Mouse (Mus musculus): ENCODE measurements around the gene Tada2b.

Tada2b gene

GRCm38 (mm10) chr5:36446166-36446890, 37.8 kb downstream of the Tada2b start:
- DNase-seq (ENCODE audit: low spot score): no peak

GRCm38 (mm10) chr5:36445028-36445427, 39.1 kb downstream of the Tada2b start:
- DNase-seq (ENCODE audit: low spot score): peak; percentile 20

- no peak for DNase-seq (ENCODE audit: low spot score)
Observed at GRCm38 (mm10) chr5:36444611-36445010, 39.5 kb downstream of the Tada2b start.

GRCm38 (mm10) chr5:36440741-36441140, 43.3 kb downstream of the Tada2b start:
- no peak for DNase-seq (ENCODE audit: low spot score)

- no peak for DNase-seq (ENCODE audit: low spot score)
Observed at GRCm38 (mm10) chr5:36436858-36437257, 47.2 kb downstream of the Tada2b start.

GRCm38 (mm10) chr5:36434398-36434967, 49.6 kb downstream of the Tada2b start:
- no peak for DNase-seq (ENCODE audit: low spot score)

GRCm38 (mm10) chr5:36431711-36432110, 52.4 kb downstream of the Tada2b start:
- DNase-seq (ENCODE audit: low spot score): no peak

GRCm38 (mm10) chr5:36429551-36429950, 54.5 kb downstream of the Tada2b start:
- no peak for DNase-seq (ENCODE audit: low spot score)

GRCm38 (mm10) chr5:36427831-36428230, 56.3 kb downstream of the Tada2b start:
- DNase-seq (ENCODE audit: low spot score): no peak

- DNase-seq (ENCODE audit: low spot score): no peak
Observed at GRCm38 (mm10) chr5:36426404-36426803, 57.7 kb downstream of the Tada2b start.

- no peak for DNase-seq (ENCODE audit: low spot score)
Observed at GRCm38 (mm10) chr5:36424676-36425075, 59.4 kb downstream of the Tada2b start.

Data from ovary, postnatal 36 days (tissue).